12 mouse cellular contexts compared by ENCODE assay signal in the genomic region with DNA sequence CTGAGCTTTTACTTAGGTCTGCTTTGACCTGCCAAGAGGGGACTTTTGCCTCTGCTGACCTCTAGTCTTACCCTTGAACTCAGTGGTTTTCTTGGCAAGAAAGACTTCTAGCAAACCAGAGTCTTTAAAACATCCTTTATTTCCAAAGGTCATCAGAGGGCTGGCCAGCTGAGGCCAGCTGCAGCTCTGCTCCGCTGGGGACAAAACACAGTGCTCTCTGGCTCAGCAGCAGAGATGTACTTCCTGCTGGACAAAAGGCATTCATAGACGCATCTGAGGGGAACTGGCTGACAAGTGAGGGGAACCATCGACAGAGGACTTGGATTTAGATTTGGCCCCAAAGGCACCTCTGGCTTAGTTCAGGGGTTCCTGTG. TPM values are rescaled to one million over a fixed set of nuclear protein-coding genes. Genes with fewer than 3 reads are reported as not detected.
DNase-seq lines count a peak whose midpoint lies in the region; TF ChIP-seq lines count a peak whose summit lies in the region.
"Had no signal": no experiment of that assay in that cellular context is flagged by ENCODE, and none has a peak within 500 bp of the region (broad histone marks: within the 10 kb centered on the region; RNA-seq: fewer than 3 reads in every experiment).

No protein-coding gene starts in this region.

- no peak for TF ChIP-seq CTCF in gastrocnemius, adult 2 months (IDR thresholded peaks at IDR 0.05)

- DNase-seq in gastrocnemius, adult 2 months, result peak; percentile 55
- DNase-seq in gastrocnemius, postnatal 4 days (ENCODE audit: low spot score in 2 of 2), result no peak
- peak; percentile 74 to 87 for DNase-seq in heart, adult 18-20 months
- peak; percentile 51 for DNase-seq in kidney, adult 18-20 months
- peak; percentile 49 for DNase-seq in lung, postnatal 10 days
- DNase-seq in natural killer cell, adult 2 months (ENCODE audit: low spot score in 2 of 2), result no peak
- no peak for DNase-seq in urinary bladder, postnatal 25 days (ENCODE audit: low spot score)
- no peak for DNase-seq in left cerebral cortex, postnatal 36 days (ENCODE audit: low spot score in 2 of 2)
- DNase-seq: B cell, adult 2 months had no signal

- H3K27ac ChIP-seq in gastrocnemius, adult 2 months, result peak overlapping the region; percentile 86
- H3K27ac ChIP-seq: hindbrain, embryonic 12.5 days had no signal

- intact Hi-C loops in gastrocnemius, adult 2 months (cut with DNase I), result no loop called here
- intact Hi-C loops in left cerebral cortex, postnatal 36 days (cut with DNase I), result no loop called here

- no peak overlapping the region for H3K4me3 ChIP-seq in gastrocnemius, adult 2 months
- H3K4me3 ChIP-seq: erythroblast, embryonic 14.5 days; hindbrain, embryonic 12.5 days had no signal

RNA-seq across cellular contexts. Expression of gene Zfp366, which starts 45.9 kb away (rescaled TPM):
- total RNA-seq in gastrocnemius, adult 2 months (2021), result 1 to 10 TPM; 3.1 to 7.8 TPM
- total RNA-seq in gastrocnemius, postnatal 4 days (2021), result 1 to 10 TPM; 6.0 to 6.4 TPM
- 10 to 100 TPM; 14.1 to 14.9 TPM for total RNA-seq in heart, adult 18-20 months (2021)
- total RNA-seq in left cerebral cortex, postnatal 36 days (2021), result 1 to 10 TPM; 3.2 to 4.8 TPM
- total RNA-seq: monocyte, adult 5-6 weeks had no signal

Comparison
In these comparisons a context has a peak if more than half of its experiments do, and no peak if none do; other contexts are left out.
1. DNase-seq: peak in gastrocnemius, adult 2 months (single experiment), heart, adult 18-20 months (2 of 2), kidney, adult 18-20 months (single experiment) and lung, postnatal 10 days (single experiment); none in gastrocnemius, postnatal 4 days (0 of 2), natural killer cell, adult 2 months (0 of 2), urinary bladder, postnatal 25 days (single experiment) and left cerebral cortex, postnatal 36 days (0 of 2).